Mouse (Mus musculus) C2C12 (cell line): ENCODE measurements around the gene St3gal3. TPM values are rescaled to one million over a fixed set of nuclear protein-coding genes. Genes with fewer than 3 reads are reported as not detected.

Source experiments
- H3K27me3 ChIP-seq: one replicate; pipeline ENCODE4 v1.6.1; 2011; ENCODE audit not compliant: control insufficient read depth, insufficient read depth, insufficient read length
- H3K36me3 ChIP-seq: one replicate; pipeline ENCODE4 v1.6.1; 2011; ENCODE audit not compliant: control insufficient read depth, insufficient read depth
- H3K4me3 ChIP-seq: one replicate; pipeline ENCODE4 v1.5.1; 2011; ENCODE audit warnings: mild to moderate bottlenecking, control low read depth; ENCODE audit not compliant: poor library complexity, insufficient read depth, severe bottlenecking
- H3K79me2 ChIP-seq: one replicate; pipeline ENCODE4 v1.6.1; 2011; ENCODE audit not compliant: control insufficient read depth, insufficient read depth
- H3K79me3 ChIP-seq: one replicate; pipeline ENCODE4 v1.6.1; 2011; ENCODE audit warnings: low read depth, control low read depth
- H3ac ChIP-seq: one replicate; pipeline ENCODE3; 2011; ENCODE audit warnings: low read depth; ENCODE audit not compliant: control insufficient read depth, insufficient read length
- CEBPB ChIP-seq: IDR thresholded peaks from one replicate; pipeline ENCODE4 v1.6.1; 2011; ENCODE audit warnings: low read depth, mild to moderate bottlenecking, control low read depth, moderate library complexity
- CTCF ChIP-seq: IDR thresholded peaks from one replicate; pipeline ENCODE4 v1.5.1; 2011; ENCODE audit not compliant: control insufficient read depth, insufficient read depth, insufficient read length
- FOSL1 ChIP-seq: IDR thresholded peaks from one replicate; pipeline ENCODE4 v1.8.0; 2011; ENCODE audit warnings: mild to moderate bottlenecking, low read length; ENCODE audit not compliant: poor library complexity, insufficient read depth, severe bottlenecking
- MAX ChIP-seq: IDR thresholded peaks from one replicate; pipeline ENCODE4 v1.6.1; 2011; ENCODE audit warnings: mild to moderate bottlenecking, control low read depth
- MYOD1 ChIP-seq: IDR thresholded peaks from one replicate; pipeline ENCODE4 v1.6.1; 2011; ENCODE audit warnings: low read depth; ENCODE audit not compliant: control insufficient read depth, insufficient read length
- MYOG ChIP-seq: IDR thresholded peaks from one replicate; pipeline ENCODE4 v1.6.1; 2011; ENCODE audit not compliant: control insufficient read depth, insufficient read length; ENCODE audit errors: extremely low read depth
- USF1 ChIP-seq: IDR thresholded peaks from one replicate; pipeline ENCODE4 v1.6.1; 2011; ENCODE audit warnings: low read depth, mild to moderate bottlenecking, control low read depth, moderate library complexity
- polyA plus RNA-seq: library from polyadenylated mRNA; unstranded; fragments of >200 nt; fragmentation: generic; extraction: Trizol; gene quantifications from one replicate; pipeline ENCODE4 v1.2.1, GENCODE M21; 2012; ENCODE audit warnings: missing spikeins

Gene St3gal3
- polyA plus RNA-seq, 1 experiment: 20.4 TPM

GRCm38 (mm10) chr4:117989801-117990200, 144.9 kb downstream of the St3gal3 start:
- Histone ChIP-seq H3K36me3 (no peaks in the 10 kb centered on the region), H3ac (no peak overlapping the region), H3K27me3 (no peaks in the 10 kb centered on the region), H3K79me3 (no peaks in the 10 kb centered on the region), H3K4me3 (no peak overlapping the region), H3K79me2 (no peaks in the 10 kb centered on the region)
- no peak for TF ChIP-seq MAX
- no peak for TF ChIP-seq MYOD1
- no peak for TF ChIP-seq USF1
- TF ChIP-seq CEBPB: no peak

GRCm38 (mm10) chr4:117986766-117987165, 147.9 kb downstream of the St3gal3 start:
- Histone ChIP-seq H3K27me3 (no peaks in the 10 kb centered on the region), H3K36me3 (no peaks in the 10 kb centered on the region), H3K79me3 (no peaks in the 10 kb centered on the region), H3ac (no peak overlapping the region), H3K79me2 (no peaks in the 10 kb centered on the region), H3K4me3 (no peak overlapping the region)
- TF ChIP-seq MYOG (no peak), USF1 (no peak), MAX (no peak), CTCF (no peak), MYOD1 (no peak), FOSL1 (no peak), CEBPB (no peak)

- Histone ChIP-seq H3ac (no peak overlapping the region), H3K36me3 (no peaks in the 10 kb centered on the region), H3K4me3 (no peak overlapping the region), H3K27me3 (no peaks in the 10 kb centered on the region), H3K79me2 (no peaks in the 10 kb centered on the region), H3K79me3 (no peaks in the 10 kb centered on the region)
- TF ChIP-seq MAX: no peak
These were observed 149.6 kb downstream of the St3gal3 start for GRCm38 (mm10) chr4:117984993-117985587.

- Histone ChIP-seq H3K4me3 (no peak overlapping the region), H3K79me2 (no peaks in the 10 kb centered on the region), H3K36me3 (no peaks in the 10 kb centered on the region), H3K27me3 (no peaks in the 10 kb centered on the region), H3ac (no peak overlapping the region), H3K79me3 (no peaks in the 10 kb centered on the region)
- TF ChIP-seq MYOG (no peak), FOSL1 (no peak), MYOD1 (no peak), CTCF (no peak), USF1 (no peak), CEBPB (no peak), MAX (no peak)
These were observed 150.5 kb downstream of the St3gal3 start for GRCm38 (mm10) chr4:117984206-117984605.

GRCm38 (mm10) chr4:117982706-117983105, 152.0 kb downstream of the St3gal3 start:
- Histone ChIP-seq H3K79me3 (no peaks in the 10 kb centered on the region), H3K27me3 (no peaks in the 10 kb centered on the region), H3K4me3 (no peak overlapping the region), H3ac (no peak overlapping the region), H3K79me2 (no peaks in the 10 kb centered on the region), H3K36me3 (no peaks in the 10 kb centered on the region)
- TF ChIP-seq FOSL1 (no peak), MYOD1 (no peak), MYOG (no peak), CTCF (no peak), USF1 (no peak), MAX (no peak), CEBPB (peak; percentile 20)

GRCm38 (mm10) chr4:117981518-117981917, 153.2 kb downstream of the St3gal3 start:
- H3K79me2 ChIP-seq: no peaks in the 10 kb centered on the region
- no peak overlapping the region for H3K4me3 ChIP-seq
- H3K36me3 ChIP-seq: no peaks in the 10 kb centered on the region
- H3K79me3 ChIP-seq: no peaks in the 10 kb centered on the region
- H3ac ChIP-seq: no peak overlapping the region
- H3K27me3 ChIP-seq: no peaks in the 10 kb centered on the region
- no peak for TF ChIP-seq MYOG
- TF ChIP-seq FOSL1: no peak
- no peak for TF ChIP-seq MAX
- TF ChIP-seq CTCF: no peak
- no peak for TF ChIP-seq USF1
- no peak for TF ChIP-seq MYOD1
- TF ChIP-seq CEBPB: no peak
